Mouse (Mus musculus) hindbrain, embryonic 15.5 days (tissue): ENCODE data around the gene Kidins220. TPM values are rescaled to one million over a fixed set of nuclear protein-coding genes. Genes with fewer than 3 reads are reported as not detected.

Experiments
- ATAC-seq: fragments of 200-750 bp; cut with Nextera tagmentation; 2 replicates; pipeline ENCODE4 v1.8.0; 2017; ENCODE audit warnings: low read depth, moderate number of reproducible peaks, moderate TSS enrichment; ENCODE audit not compliant: low FRiP score
- H3K27ac ChIP-seq: fragments of 300-500 bp; sonication (generic); replicated peaks from 2 replicates; pipeline ENCODE4 v1.5.1; 2015; ENCODE audit warnings: mild to moderate bottlenecking, inconsistent platforms
- H3K27me3 ChIP-seq: fragments of 300-500 bp; sonication (generic); 2 replicates; pipeline ENCODE4 v1.6.1; 2015; ENCODE audit warnings: control low read depth, inconsistent platforms
- H3K36me3 ChIP-seq: fragments of 300-500 bp; sonication (generic); 2 replicates; pipeline ENCODE4 v1.6.1; 2015; ENCODE audit warnings: control low read depth, inconsistent platforms
- H3K4me1 ChIP-seq: fragments of 300-500 bp; sonication (generic); replicated peaks from 2 replicates; pipeline ENCODE4 v1.6.1; 2015; ENCODE audit warnings: control low read depth, inconsistent platforms
- H3K4me2 ChIP-seq: fragments of 300-500 bp; sonication (generic); 2 replicates; pipeline ENCODE4 v1.6.1; 2015; ENCODE audit warnings: moderate library complexity, mild to moderate bottlenecking, inconsistent platforms
- H3K4me3 ChIP-seq: fragments of 300-500 bp; sonication (generic); 2 replicates; pipeline ENCODE4 v1.5.1; 2015; ENCODE audit warnings: mild to moderate bottlenecking, inconsistent platforms
- H3K9ac ChIP-seq: fragments of 300-500 bp; sonication (generic); 2 replicates; pipeline ENCODE4 v1.6.1; 2015; ENCODE audit warnings: inconsistent platforms
- H3K9me3 ChIP-seq: fragments of 300-500 bp; sonication (generic); 2 replicates; pipeline ENCODE4 v1.6.1; 2016; ENCODE audit warnings: control low read depth, inconsistent platforms
- WGBS: fragments of 180-500 bp; shearing (Covaris S2); methylation state at CpG from one replicate; pipeline ENCODE4 v1.1.7; 2015; 5-methylcytosine and 5-hydroxymethylcytosine counted together
- polyA plus RNA-seq: library from polyadenylated mRNA; unstranded; fragments of >200 nt; fragmentation: Nextera tagmentation; extraction: Ambion mirVana; gene quantifications from 2 replicates; pipeline ENCODE4 v1.2.1, GENCODE M21; 2015

Gene Kidins220
- polyA plus RNA-seq, 1 experiment from 2014 or later: 140 TPM

- Histone ChIP-seq H3K9ac (no peak overlapping the region), H3K4me1 (no peaks in the 10 kb centered on the region), H3K27ac (no peak overlapping the region), H3K4me3 (no peak overlapping the region), H3K27me3 (no peaks in the 10 kb centered on the region), H3K4me2 (no peak overlapping the region), H3K9me3 (no peaks in the 10 kb centered on the region), H3K36me3 (no peaks in the 10 kb centered on the region)
- WGBS: 61% methylated on average over 7 of the region's 7 CpGs
- ATAC-seq: no peak
These were observed 135.4 kb downstream of the Kidins220 start for GRCm38 (mm10) chr12:25109971-25110681.

GRCm38 (mm10) chr12:25110682-25111078, 136.0 kb downstream of the Kidins220 start:
- no peak overlapping the region for H3K9ac ChIP-seq
- H3K9me3 ChIP-seq: no peaks in the 10 kb centered on the region
- no peak for ATAC-seq
- H3K27ac ChIP-seq: no peak overlapping the region
- WGBS: 82% methylated on average over 7 of the region's 7 CpGs
- no peak overlapping the region for H3K4me3 ChIP-seq
- no peaks in the 10 kb centered on the region for H3K36me3 ChIP-seq
- no peaks in the 10 kb centered on the region for H3K4me1 ChIP-seq
- H3K4me2 ChIP-seq: no peak overlapping the region
- H3K27me3 ChIP-seq: no peaks in the 10 kb centered on the region

Other genes with a start within 250 kb of the Kidins220 start
- 65.5 and 66.9 TPM in 2 replicates for gene Mboat2, start 144.0 kb upstream of the Kidins220 start, polyA plus RNA-seq
- 279 and 312 TPM in 2 replicates for gene Id2, start 122.2 kb downstream of the Kidins220 start, polyA plus RNA-seq